Mouse (Mus musculus) embryonic facial prominence, embryonic 12.5 days (tissue): ENCODE measurements around the gene 2900011O08Rik. TPM values are rescaled to one million over a fixed set of nuclear protein-coding genes. Genes with fewer than 3 reads are reported as not detected.
"Not testable (repeated sequence)": the region's sequence is repeated elsewhere in the genome, so short reads cannot be mapped to it uniquely, and the experiment has no call there.

ENCODE experiments used
- ATAC-seq: fragments of 200-750 bp; cut with Nextera tagmentation; 2 replicates; pipeline ENCODE4 v1.8.0; 2017; ENCODE audit not compliant: insufficient number of reproducible peaks, insufficient read depth, low FRiP score, low TSS enrichment
- H3K27ac ChIP-seq: fragments of 300-500 bp; sonication (generic); 2 replicates; pipeline ENCODE4 v1.5.1; 2016; ENCODE audit warnings: mild to moderate bottlenecking
- H3K27me3 ChIP-seq: fragments of 300-500 bp; sonication (generic); 2 replicates; pipeline ENCODE4 v1.6.1; 2016; ENCODE audit warnings: mild to moderate bottlenecking, moderate library complexity
- H3K36me3 ChIP-seq: fragments of 300-500 bp; sonication (generic); 2 replicates; pipeline ENCODE4 v1.6.1; 2016; ENCODE audit warnings: mild to moderate bottlenecking
- H3K4me1 ChIP-seq: fragments of 300-500 bp; sonication (generic); 2 replicates; pipeline ENCODE4 v1.6.1; 2016
- H3K4me2 ChIP-seq: fragments of 300-500 bp; sonication (generic); replicated peaks from 2 replicates; pipeline ENCODE4 v1.6.1; 2016; ENCODE audit warnings: mild to moderate bottlenecking, moderate library complexity
- H3K4me3 ChIP-seq: fragments of 300-500 bp; sonication (generic); 2 replicates; pipeline ENCODE4 v1.5.1; 2016; ENCODE audit warnings: mild to moderate bottlenecking
- H3K9ac ChIP-seq: fragments of 300-500 bp; sonication (generic); 2 replicates; pipeline ENCODE4 v1.6.1; 2016; ENCODE audit warnings: mild to moderate bottlenecking, moderate library complexity
- H3K9me3 ChIP-seq: fragments of 300-500 bp; sonication (generic); 2 replicates; pipeline ENCODE4 v1.6.1; 2016; ENCODE audit warnings: mild to moderate bottlenecking, moderate library complexity
- WGBS: fragments of 180-500 bp; shearing (Covaris S2); methylation state at CpG from one replicate; pipeline ENCODE4 v1.1.7; 2016; 5-methylcytosine and 5-hydroxymethylcytosine counted together
- polyA plus RNA-seq: library from polyadenylated mRNA; unstranded; fragments of >200 nt; fragmentation: Nextera tagmentation; extraction: Ambion mirVana; gene quantifications from 2 replicates; pipeline ENCODE4 v1.2.1, GENCODE M21; 2016

2900011O08Rik gene
- polyA plus RNA-seq, 1 experiment from 2014 or later, result 10.6 TPM

DNA sequence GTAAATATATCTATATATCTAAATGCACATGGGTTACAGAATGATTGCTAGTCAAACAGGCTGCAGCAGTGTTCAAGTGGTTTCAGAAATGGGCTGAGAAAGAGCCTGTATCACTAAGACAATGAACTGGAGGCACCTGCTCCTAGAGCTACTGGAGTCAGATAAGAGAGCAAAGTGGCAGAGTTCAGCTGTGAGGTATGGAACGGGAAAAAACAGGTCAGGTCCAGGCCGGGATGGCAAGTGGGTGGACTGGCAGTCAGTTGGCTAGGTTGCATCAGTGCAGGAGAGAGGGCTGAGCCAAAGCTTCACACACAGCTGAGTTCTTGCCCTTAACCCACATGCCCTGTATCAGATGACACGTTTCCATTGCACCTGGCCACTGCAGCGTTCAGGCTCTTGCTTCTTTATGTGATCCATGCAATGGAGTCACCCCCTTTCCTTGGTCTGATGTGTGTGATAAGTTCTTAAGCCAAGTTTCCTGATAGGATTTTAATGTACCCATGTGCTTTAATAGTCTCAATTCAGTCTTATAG is 59.9 kb downstream of the 2900011O08Rik start:
- Histone ChIP-seq H3K27ac (no peak overlapping the region), H3K4me3 (no peak overlapping the region), H3K9me3 (no peaks in the 10 kb centered on the region), H3K4me2 (no peak overlapping the region), H3K9ac (no peak overlapping the region), H3K4me1 (no peaks in the 10 kb centered on the region), H3K36me3 (no peaks in the 10 kb centered on the region), H3K27me3 (no peaks in the 10 kb centered on the region)
- WGBS, result 84% methylated on average over 4 of the region's 4 CpGs
- no peak for ATAC-seq

DNA sequence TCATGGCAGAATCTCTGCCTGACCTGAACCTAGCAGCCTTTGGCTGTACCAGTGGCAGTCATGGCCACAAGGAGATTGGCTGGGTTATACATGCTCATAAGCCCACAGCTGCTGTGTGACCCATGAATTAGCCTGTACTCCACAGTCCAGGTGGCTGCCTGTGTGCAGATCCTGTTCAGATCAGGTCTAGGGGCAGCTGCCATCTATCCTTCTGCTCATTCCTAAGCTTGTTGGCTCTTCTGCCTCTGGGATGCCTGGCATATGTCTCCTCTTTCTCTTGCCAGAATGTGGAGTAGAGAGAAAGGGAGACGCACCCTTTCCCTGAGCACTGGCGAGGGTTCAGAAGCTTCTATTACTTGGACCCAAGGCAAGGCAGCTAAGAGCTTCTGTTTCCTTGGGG is 65.8 kb downstream of the 2900011O08Rik start:
- WGBS, result 95% methylated on average over 2 of the region's 2 CpGs
- Histone ChIP-seq H3K27ac (no peak overlapping the region), H3K9ac (no peak overlapping the region), H3K4me1 (no peaks in the 10 kb centered on the region), H3K36me3 (no peaks in the 10 kb centered on the region), H3K4me3 (no peak overlapping the region), H3K27me3 (no peaks in the 10 kb centered on the region), H3K9me3 (no peaks in the 10 kb centered on the region), H3K4me2 (no peak overlapping the region)
- no peak for ATAC-seq

DNA sequence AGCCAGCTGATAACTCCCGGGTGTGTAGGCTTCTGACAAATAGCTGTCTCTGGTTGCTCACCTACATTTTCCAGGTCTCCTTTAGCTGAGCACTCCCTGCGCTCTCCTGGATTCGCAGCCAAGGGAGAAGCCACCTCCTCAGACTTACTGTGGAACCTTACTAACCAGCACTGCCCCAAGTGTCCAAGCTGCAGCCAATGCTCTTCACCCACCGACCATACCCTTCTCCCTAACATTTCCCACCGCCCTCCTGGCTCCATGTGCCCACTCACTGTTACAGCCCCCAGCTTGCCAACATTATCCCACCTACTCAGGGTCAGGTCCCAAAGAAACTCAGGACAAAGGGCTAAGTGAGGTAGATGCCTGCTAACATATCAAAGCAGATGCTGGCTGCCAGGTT is 66.7 kb downstream of the 2900011O08Rik start:
- Histone ChIP-seq H3K9ac (no peak overlapping the region), H3K9me3 (no peaks in the 10 kb centered on the region), H3K27me3 (no peaks in the 10 kb centered on the region), H3K36me3 (no peaks in the 10 kb centered on the region), H3K4me1 (no peaks in the 10 kb centered on the region), H3K4me3 (no peak overlapping the region), H3K4me2 (no peak overlapping the region), H3K27ac (no peak overlapping the region)
- 89% methylated on average over 5 of the region's 5 CpGs for WGBS
- ATAC-seq, result no peak

DNA sequence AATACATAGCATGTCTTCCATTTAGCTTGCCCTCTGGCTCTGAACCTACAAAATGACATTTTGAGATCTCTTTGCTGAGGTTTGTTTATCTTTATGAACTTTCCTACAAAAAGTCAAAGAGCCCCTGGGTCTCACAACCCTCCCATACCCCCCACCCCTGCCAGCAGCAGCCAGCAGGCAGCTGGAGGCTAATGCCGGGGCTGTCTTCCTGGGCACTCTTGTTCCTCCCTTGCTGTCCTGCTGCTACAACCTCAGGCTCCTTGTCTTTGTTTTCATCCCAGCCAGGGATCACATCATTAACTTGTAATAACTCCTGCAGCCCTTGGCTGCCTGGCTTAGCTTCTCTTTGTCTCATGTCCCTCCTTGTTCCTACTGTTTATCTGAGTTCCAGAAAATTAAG is 68.9 kb downstream of the 2900011O08Rik start:
- 17% methylated on average over 1 of the region's 1 CpGs for WGBS
- no peak overlapping the region for H3K4me2 ChIP-seq
- H3K27me3 ChIP-seq, result no peaks in the 10 kb centered on the region
- H3K9ac ChIP-seq, result no peak overlapping the region
- H3K36me3 ChIP-seq, result no peaks in the 10 kb centered on the region
- H3K27ac ChIP-seq, result no peak overlapping the region
- no peak overlapping the region for H3K4me3 ChIP-seq
- H3K9me3 ChIP-seq, result no peaks in the 10 kb centered on the region
- no peak for ATAC-seq
- no peaks in the 10 kb centered on the region for H3K4me1 ChIP-seq

DNA sequence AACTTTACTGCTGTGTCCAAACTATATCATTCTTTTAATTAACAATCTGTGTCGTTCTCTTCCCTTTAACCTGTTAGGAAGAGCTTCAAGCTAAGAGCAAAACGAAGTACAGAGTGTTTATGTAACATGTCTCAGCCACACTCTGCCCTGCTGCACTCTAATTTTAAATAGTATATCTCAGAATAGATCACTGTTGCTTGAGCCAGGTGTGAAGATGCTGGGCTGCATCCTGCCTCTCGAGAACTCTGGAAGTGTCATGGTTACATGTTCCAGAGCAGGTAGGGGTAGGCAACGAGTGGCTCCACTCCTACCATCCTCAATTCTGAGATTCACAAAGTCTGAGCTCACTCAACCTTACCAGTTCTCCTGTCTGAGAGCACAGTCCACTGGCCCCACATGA is 70.3 kb downstream of the 2900011O08Rik start:
- H3K36me3 ChIP-seq, result no peaks in the 10 kb centered on the region
- ATAC-seq, result no peak
- no peak overlapping the region for H3K4me2 ChIP-seq
- H3K9ac ChIP-seq, result no peak overlapping the region
- no peak overlapping the region for H3K4me3 ChIP-seq
- no peaks in the 10 kb centered on the region for H3K27me3 ChIP-seq
- H3K4me1 ChIP-seq, result no peaks in the 10 kb centered on the region
- no peaks in the 10 kb centered on the region for H3K9me3 ChIP-seq
- no peak overlapping the region for H3K27ac ChIP-seq
- WGBS, result 78% methylated on average over 4 of the region's 4 CpGs

DNA sequence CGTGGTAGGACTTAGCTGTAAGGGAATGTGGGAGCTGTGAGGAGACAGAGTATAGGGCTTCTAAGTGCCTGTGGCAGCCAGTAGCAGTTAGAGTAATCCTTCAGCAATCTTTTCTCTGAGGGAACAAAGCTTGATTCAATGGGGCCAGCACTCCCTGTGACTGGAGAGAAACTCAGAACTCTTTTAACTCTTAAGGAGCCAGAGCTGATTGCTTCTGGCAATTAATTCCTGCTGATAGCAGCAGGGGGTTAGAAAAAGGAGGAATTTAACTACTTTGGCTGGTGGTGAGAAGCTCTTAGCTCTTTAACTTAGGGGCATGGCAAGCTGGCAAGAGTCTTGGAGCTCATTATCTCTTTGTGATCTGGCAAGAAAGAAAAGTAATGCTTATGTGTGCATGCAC is 72.1 kb downstream of the 2900011O08Rik start:
- Histone ChIP-seq H3K9me3 (no peaks in the 10 kb centered on the region), H3K27me3 (no peaks in the 10 kb centered on the region), H3K4me1 (no peaks in the 10 kb centered on the region), H3K4me3 (no peak overlapping the region), H3K36me3 (no peaks in the 10 kb centered on the region), H3K4me2 (no peak overlapping the region), H3K27ac (no peak overlapping the region), H3K9ac (no peak overlapping the region)
- 6% methylated on average over 1 of the region's 1 CpGs for WGBS
- no peak for ATAC-seq

DNA sequence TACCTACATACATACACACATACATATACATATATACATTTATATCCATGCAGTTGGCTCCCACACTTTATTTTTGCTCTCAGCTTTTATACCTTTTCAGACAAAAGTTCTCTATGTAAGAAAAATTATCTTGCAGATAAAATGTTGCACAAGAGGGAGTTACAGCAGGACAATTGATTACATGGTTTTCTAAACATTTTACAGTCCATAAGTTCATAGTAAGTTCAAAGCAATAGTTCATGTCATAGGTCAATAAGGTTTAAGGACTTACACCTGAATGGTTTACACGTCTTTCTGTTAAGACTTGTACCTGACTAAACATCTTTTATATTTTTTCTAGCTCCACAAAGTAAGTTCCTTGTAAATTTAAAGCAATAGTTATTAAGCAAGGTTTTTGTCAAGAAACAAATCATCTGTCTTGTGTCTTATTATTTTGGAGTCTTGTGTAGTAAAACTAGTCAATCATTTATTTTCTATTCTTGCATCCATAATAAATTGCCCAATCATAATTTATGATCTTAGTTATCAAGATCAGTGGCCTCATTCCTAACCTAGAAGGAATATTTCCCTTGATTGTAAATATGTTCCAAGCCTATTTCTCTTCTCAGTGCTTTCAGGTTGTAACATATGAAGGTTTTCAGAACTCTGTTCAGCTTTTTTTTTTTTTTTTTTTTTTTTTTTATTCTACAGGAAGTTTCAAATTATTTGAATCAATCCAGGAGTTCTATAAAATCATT is 72.9 kb downstream of the 2900011O08Rik start:
- WGBS, result 49% methylated on average over 1 of the region's 1 CpGs

DNA sequence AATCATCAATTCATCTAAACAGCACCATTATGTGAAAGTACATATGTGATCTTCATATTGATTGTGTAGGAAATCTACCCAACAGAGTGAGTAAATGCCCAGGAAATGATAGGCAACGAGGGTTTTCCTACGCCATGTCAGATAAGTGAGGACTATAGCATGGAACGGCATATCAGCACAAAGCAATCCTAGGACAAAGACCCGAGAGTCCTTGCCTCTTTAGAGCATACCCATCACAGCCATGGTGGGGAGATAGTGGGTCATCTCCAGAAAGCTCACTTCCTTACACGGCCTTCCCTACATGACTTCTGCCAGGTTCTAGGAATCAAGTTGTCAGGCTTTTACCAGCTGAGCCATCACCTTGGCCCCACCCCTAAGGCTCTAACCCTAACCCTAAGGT is 73.5 kb downstream of the 2900011O08Rik start:
- Histone ChIP-seq H3K36me3 (no peaks in the 10 kb centered on the region), H3K27me3 (no peaks in the 10 kb centered on the region), H3K4me3 (no peak overlapping the region), H3K9ac (no peak overlapping the region), H3K27ac (no peak overlapping the region), H3K9me3 (no peaks in the 10 kb centered on the region), H3K4me2 (no peak overlapping the region), H3K4me1 (no peaks in the 10 kb centered on the region)
- ATAC-seq, result no peak
- 67% methylated on average over 5 of the region's 5 CpGs for whole genome bisulfite sequencing

More for the DNA sequence above, 72.9 kb downstream of the 2900011O08Rik start:
- Histone ChIP-seq H3K27me3 (no peaks in the 10 kb centered on the region), H3K4me3 (no peak overlapping the region), H3K36me3 (no peaks in the 10 kb centered on the region), H3K27ac (no peak overlapping the region), H3K4me2 (no peak overlapping the region), H3K4me1 (no peaks in the 10 kb centered on the region), H3K9me3 (no peaks in the 10 kb centered on the region), H3K9ac (no peak overlapping the region)
- no peak for ATAC-seq

DNA sequence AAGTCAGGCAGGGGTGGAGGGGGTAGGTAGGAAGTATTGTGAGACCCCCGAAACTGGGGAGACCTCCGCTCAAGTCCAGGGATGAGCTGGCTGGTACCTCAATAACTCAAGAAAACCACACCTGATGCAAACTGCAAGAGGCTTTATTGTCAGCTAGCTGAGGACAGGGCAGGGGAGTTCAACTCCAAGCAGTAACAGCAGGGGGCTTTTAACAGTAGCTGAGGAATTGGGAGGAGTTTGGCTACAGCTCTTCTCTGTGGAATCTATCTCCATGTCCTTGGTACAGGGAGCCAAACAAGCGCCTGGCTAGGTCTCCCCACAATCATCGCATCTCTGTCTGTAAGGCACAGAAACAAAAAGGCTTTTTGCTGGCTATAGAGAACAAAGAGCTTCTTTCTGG is 80.2 kb downstream of the 2900011O08Rik start:
- H3K36me3 ChIP-seq, H3K9me3 ChIP-seq, H3K4me1 ChIP-seq, H3K9ac ChIP-seq, ATAC-seq, H3K27me3 ChIP-seq, H3K27ac ChIP-seq, H3K4me2 ChIP-seq, H3K4me3 ChIP-seq: not testable (repeated sequence)
- 74% methylated on average over 4 of the region's 4 CpGs for WGBS

DNA sequence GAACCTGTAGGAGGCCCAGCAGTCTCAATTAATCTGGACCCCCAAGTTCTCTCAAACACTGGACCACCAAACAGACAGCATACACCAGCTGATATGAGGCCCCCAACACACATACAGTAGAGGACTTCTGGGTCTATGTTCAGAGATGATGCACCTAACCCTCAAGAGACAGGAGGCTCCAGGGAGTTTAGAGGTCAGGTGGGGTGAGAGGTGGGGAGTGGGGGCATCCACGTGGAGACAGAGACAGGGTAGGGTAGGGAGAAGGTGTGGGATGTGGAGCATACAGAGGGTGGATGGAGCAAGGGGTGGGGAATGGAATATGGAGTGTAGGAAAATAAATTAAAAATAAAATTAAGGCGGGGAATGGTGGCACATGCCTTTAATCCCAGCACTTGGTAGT is 82.3 kb downstream of the 2900011O08Rik start:
- H3K9ac ChIP-seq, H3K27ac ChIP-seq, ATAC-seq, H3K9me3 ChIP-seq, H3K27me3 ChIP-seq, H3K4me2 ChIP-seq, H3K36me3 ChIP-seq, H3K4me1 ChIP-seq, H3K4me3 ChIP-seq: not testable (repeated sequence)
- WGBS, result 74% methylated on average over 2 of the region's 2 CpGs

DNA sequence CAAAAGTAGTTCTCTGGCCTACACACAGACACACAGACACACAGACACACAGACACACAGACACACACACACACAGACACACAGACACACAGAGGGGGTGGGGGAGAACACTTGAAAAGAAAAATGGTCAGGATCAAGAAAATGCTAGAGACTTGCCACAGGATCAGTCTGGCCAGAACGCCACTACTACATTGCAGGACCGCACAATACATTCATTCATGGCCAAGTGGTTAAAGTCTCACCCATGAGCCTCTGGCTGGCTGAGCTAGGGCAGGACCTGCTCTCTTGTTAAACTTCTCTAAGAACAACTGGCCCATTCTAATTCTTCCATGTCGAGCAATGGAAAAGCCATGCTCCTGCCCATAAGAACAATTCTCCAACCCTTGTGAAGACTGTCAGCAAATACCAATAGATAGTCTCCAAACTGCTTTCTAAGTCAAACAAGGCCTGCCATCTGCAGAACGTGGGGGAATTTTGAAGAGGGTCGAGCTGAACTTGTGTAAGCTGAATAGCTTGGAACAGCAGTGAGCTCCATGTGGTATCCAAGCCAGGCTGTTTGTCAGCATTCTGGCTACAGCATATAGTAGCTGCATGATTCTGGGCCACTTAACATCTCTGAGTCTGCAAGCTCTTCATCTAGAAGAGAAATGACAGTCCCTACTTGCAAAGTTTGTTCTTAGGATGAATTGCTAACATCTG is 84.2 kb downstream of the 2900011O08Rik start:
- Histone ChIP-seq H3K4me3 (no peak overlapping the region), H3K27me3 (no peaks in the 10 kb centered on the region), H3K4me1 (no peaks in the 10 kb centered on the region), H3K9me3 (no peaks in the 10 kb centered on the region), H3K27ac (no peak overlapping the region), H3K36me3 (no peaks in the 10 kb centered on the region), H3K4me2 (no peak overlapping the region), H3K9ac (no peak overlapping the region)
- WGBS, result 56% methylated on average over 5 of the region's 5 CpGs
- ATAC-seq, result no peak

DNA sequence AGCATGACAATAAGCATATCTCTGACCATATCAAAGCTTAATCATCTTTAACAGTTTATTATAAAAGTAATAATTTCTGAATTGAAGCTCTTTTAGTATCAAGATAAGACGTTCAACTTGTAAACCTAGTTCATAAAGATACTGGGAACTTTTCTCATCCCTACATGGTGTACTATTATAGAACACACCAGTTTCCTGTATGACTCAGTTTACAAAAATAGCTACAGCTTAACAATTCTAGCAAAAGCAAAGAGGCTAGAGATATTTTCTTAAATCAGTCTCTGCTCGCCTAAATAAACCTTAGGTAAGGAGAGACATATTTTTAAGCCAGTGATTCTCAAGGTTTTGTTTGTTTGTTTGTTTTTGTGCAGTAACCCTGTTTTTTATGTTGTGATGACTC is 96.5 kb downstream of the 2900011O08Rik start:
- H3K9me3 ChIP-seq, result peaks cover 3% of the 10 kb centered on the region; the same call in 1 of the 2 replicates
- H3K36me3 ChIP-seq, result no peaks in the 10 kb centered on the region
- no peak overlapping the region for H3K4me3 ChIP-seq
- no peak overlapping the region for H3K9ac ChIP-seq
- no peak overlapping the region for H3K27ac ChIP-seq
- H3K4me2 ChIP-seq, result no peak overlapping the region
- WGBS, result 82% methylated on average over 2 of the region's 2 CpGs
- no peaks in the 10 kb centered on the region for H3K27me3 ChIP-seq
- no peak for ATAC-seq
- no peaks in the 10 kb centered on the region for H3K4me1 ChIP-seq
